Mouse (Mus musculus) limb, embryonic 15.5 days (tissue): ENCODE measurements around the gene Galnt18. TPM values are rescaled to one million over a fixed set of nuclear protein-coding genes. Genes with fewer than 3 reads are reported as not detected.

ENCODE experiments used
- ATAC-seq: fragments of 200-750 bp; cut with Nextera tagmentation; 2 replicates; pipeline ENCODE4 v1.8.0; 2017; ENCODE audit warnings: low read depth, moderate TSS enrichment; ENCODE audit not compliant: insufficient number of reproducible peaks, low FRiP score, low TSS enrichment
- H3K27ac ChIP-seq: fragments of 300-500 bp; sonication (generic); 2 replicates; pipeline ENCODE4 v1.5.1; 2015; ENCODE audit warnings: moderate library complexity, mild to moderate bottlenecking, inconsistent platforms
- H3K27me3 ChIP-seq: fragments of 300-500 bp; sonication (generic); 2 replicates; pipeline ENCODE4 v1.6.1; 2015; ENCODE audit warnings: inconsistent platforms
- H3K36me3 ChIP-seq: fragments of 300-500 bp; sonication (generic); 2 replicates; pipeline ENCODE4 v1.6.1; 2015; ENCODE audit warnings: inconsistent platforms
- H3K4me1 ChIP-seq: fragments of 300-500 bp; sonication (generic); 2 replicates; pipeline ENCODE4 v1.6.1; 2015; ENCODE audit warnings: inconsistent platforms
- H3K4me2 ChIP-seq: fragments of 300-500 bp; sonication (generic); 2 replicates; pipeline ENCODE4 v1.6.1; 2015; ENCODE audit warnings: mild to moderate bottlenecking, inconsistent platforms
- H3K4me3 ChIP-seq: fragments of 300-500 bp; sonication (generic); 2 replicates; pipeline ENCODE4 v1.5.1; 2015; ENCODE audit warnings: mild to moderate bottlenecking, inconsistent platforms
- H3K9ac ChIP-seq: fragments of 300-500 bp; sonication (generic); 2 replicates; pipeline ENCODE4 v1.6.1; 2015; ENCODE audit warnings: inconsistent platforms
- H3K9me3 ChIP-seq: fragments of 300-500 bp; sonication (generic); 2 replicates; pipeline ENCODE4 v1.6.1; 2016; ENCODE audit warnings: inconsistent platforms
- WGBS: fragments of 180-500 bp; shearing (Covaris S2); methylation state at CpG from one replicate; pipeline ENCODE4 v1.1.7; 2015; 5-methylcytosine and 5-hydroxymethylcytosine counted together
- polyA plus RNA-seq: library from polyadenylated mRNA; unstranded; fragments of >200 nt; fragmentation: Nextera tagmentation; extraction: Ambion mirVana; gene quantifications from 2 replicates; pipeline ENCODE4 v1.2.1, GENCODE M21; 2015

The Galnt18 gene
- polyA plus RNA-seq, 1 experiment from 2014 or later, result 26.6 TPM

DNA sequence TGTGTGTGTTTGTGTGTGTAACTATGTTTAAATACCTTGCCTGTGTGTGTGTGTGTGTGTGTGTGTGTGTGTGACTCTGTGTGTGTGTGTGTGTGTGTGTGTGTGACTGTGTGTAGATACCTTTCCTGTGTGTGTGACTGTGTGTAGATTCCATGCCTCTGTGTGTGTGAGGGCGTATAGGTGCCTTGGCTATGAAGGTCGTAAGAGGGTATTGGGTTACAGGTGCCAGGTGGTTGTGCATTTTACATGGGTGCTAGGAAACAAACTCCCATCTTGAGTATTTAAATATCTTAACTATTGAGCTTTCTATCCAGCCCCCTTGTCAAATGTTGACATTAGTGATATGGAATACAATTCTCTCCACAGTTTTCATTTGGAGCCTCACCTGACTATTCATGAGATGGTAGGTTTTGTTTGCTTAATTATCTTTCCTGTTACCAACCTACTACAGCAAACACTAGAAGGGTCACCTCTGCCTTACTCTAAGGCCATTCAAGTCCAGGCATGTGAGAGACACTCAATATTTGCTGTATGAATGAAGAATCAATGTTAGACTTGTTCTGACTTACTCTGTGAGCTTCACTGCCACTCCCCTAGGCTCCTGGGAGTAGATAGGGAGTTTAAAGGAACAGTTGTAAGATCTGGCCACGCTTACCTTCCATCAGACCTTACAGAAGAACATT is 250.7 kb downstream of the Galnt18 start:
- no peak for ATAC-seq
- 77% methylated on average over 3 of the region's 3 CpGs for WGBS
- Histone ChIP-seq H3K27me3 (no peaks in the 10 kb centered on the region), H3K4me3 (no peak overlapping the region), H3K36me3 (no peaks in the 10 kb centered on the region; the same call in 1 of the 2 replicates), H3K4me1 (0 out of 2 replicates have a peak, but pooled peaks cover 10% of the 10 kb centered on the region), H3K9ac (no peak overlapping the region), H3K27ac (no peak overlapping the region), H3K9me3 (no peaks in the 10 kb centered on the region), H3K4me2 (no peak overlapping the region)

GRCm38 (mm10) chr7:111528462-111528861 is 251.3 kb downstream of the Galnt18 start:
- Histone ChIP-seq H3K27ac (no peak overlapping the region), H3K4me3 (no peak overlapping the region), H3K4me1 (0 out of 2 replicates have a peak, but pooled peaks cover 10% of the 10 kb centered on the region), H3K36me3 (no peaks in the 10 kb centered on the region; the same call in 1 of the 2 replicates), H3K9ac (no peak overlapping the region), H3K9me3 (no peaks in the 10 kb centered on the region), H3K27me3 (no peaks in the 10 kb centered on the region), H3K4me2 (no peak overlapping the region)
- no peak for ATAC-seq
- WGBS, result 21% methylated on average over 1 of the region's 1 CpGs

GRCm38 (mm10) chr7:111520881-111521280 is 258.9 kb downstream of the Galnt18 start:
- no peak overlapping the region for H3K4me2 ChIP-seq
- ATAC-seq, result no peak
- 93% methylated on average over 1 of the region's 1 CpGs for WGBS
- peaks cover 4% of the 10 kb centered on the region; the same call in 1 of the 2 replicates for H3K4me1 ChIP-seq
- no peaks in the 10 kb centered on the region for H3K36me3 ChIP-seq
- H3K9ac ChIP-seq, result no peak overlapping the region
- no peak overlapping the region for H3K4me3 ChIP-seq
- no peak overlapping the region for H3K27ac ChIP-seq
- no peaks in the 10 kb centered on the region for H3K27me3 ChIP-seq
- H3K9me3 ChIP-seq, result no peaks in the 10 kb centered on the region

DNA sequence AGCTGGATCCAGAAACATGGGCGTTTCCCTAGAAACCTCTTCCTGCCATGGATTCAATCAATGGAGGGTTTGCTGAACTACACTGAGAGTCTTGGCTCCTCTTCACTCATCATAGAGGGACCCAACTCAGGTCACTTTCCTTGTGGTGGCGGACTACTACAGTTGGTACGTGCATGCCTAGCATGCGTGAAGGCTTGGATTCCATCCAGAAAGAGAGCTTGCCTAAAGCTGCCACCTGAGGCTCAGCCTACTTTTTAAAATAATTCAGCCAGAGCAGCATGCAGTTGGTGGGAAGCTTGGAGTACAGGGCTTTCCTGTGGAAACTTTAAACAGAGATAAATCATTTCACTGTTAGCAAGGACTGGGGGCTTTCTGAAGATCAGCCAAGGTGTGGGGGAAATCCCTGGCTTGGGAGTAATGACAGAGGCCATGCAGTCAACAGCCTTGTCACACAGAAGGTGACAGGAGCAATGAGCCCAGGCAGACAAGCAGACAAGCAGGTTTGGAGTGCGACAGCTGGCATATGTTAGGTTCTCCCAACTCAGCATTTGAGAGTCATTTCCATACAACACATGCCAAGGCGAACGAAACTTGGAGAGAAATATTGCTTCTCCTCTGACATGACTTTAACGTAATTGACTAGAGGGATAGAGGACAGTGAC is 261.1 kb downstream of the Galnt18 start:
- Histone ChIP-seq H3K4me2 (no peak overlapping the region), H3K9me3 (no peaks in the 10 kb centered on the region), H3K27ac (no peak overlapping the region), H3K4me1 (peaks cover 11% of the 10 kb centered on the region), H3K9ac (no peak overlapping the region), H3K4me3 (no peak overlapping the region), H3K27me3 (no peaks in the 10 kb centered on the region), H3K36me3 (no peaks in the 10 kb centered on the region)
- 57% methylated on average over 8 of the region's 8 CpGs for WGBS
- ATAC-seq, result no peak

DNA sequence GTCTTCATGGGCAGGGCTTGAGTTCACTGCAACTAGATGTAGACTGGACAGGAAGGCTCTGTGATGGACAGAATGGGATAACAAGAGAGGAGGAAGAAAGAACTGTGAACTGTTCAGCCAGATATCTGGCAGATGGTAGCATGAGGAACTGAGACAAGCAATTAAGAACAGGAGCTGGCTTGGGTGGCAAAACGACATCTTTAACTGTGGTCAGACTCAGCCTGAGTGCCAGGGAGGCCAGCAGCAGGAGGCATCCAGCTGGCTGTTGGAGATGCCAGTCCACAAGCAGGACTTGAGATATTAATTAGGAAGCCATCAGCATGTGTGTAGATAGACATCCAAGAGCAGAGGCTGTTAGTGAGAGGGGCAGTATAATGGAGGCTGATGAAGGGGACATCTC is 262.9 kb downstream of the Galnt18 start:
- Histone ChIP-seq H3K36me3 (no peaks in the 10 kb centered on the region), H3K4me3 (no peak overlapping the region), H3K9me3 (no peaks in the 10 kb centered on the region), H3K9ac (no peak overlapping the region), H3K4me1 (peaks cover 11% of the 10 kb centered on the region), H3K4me2 (no peak overlapping the region), H3K27ac (no peak overlapping the region), H3K27me3 (no peaks in the 10 kb centered on the region)
- WGBS, result 35% methylated on average over 1 of the region's 1 CpGs
- no peak for ATAC-seq

GRCm38 (mm10) chr7:111515471-111515870 is 264.3 kb downstream of the Galnt18 start:
- Histone ChIP-seq H3K27me3 (no peaks in the 10 kb centered on the region), H3K27ac (no peak overlapping the region), H3K4me3 (no peak overlapping the region), H3K4me2 (no peak overlapping the region), H3K4me1 (peaks cover 11% of the 10 kb centered on the region), H3K36me3 (no peaks in the 10 kb centered on the region), H3K9me3 (no peaks in the 10 kb centered on the region), H3K9ac (no peak overlapping the region)
- WGBS, result 86% methylated on average over 2 of the region's 2 CpGs
- no peak for ATAC-seq

- 53% methylated on average over 2 of the region's 2 CpGs for WGBS
- H3K9ac ChIP-seq, result no peak overlapping the region
- H3K9me3 ChIP-seq, result no peaks in the 10 kb centered on the region
- no peak overlapping the region for H3K27ac ChIP-seq
- no peak for ATAC-seq
- no peak overlapping the region for H3K4me2 ChIP-seq
- no peak overlapping the region for H3K4me3 ChIP-seq
- no peaks in the 10 kb centered on the region for H3K4me1 ChIP-seq
- peaks cover 4% of the 10 kb centered on the region; the same call in 1 of the 2 replicates for H3K36me3 ChIP-seq
- H3K27me3 ChIP-seq, result no peaks in the 10 kb centered on the region
These were observed 270.5 kb downstream of the Galnt18 start for GRCm38 (mm10) chr7:111509167-111509854.

- 73% methylated on average over 2 of the region's 2 CpGs for WGBS
These were observed 279.2 kb downstream of the Galnt18 start for GRCm38 (mm10) chr7:111500616-111501015.

DNA sequence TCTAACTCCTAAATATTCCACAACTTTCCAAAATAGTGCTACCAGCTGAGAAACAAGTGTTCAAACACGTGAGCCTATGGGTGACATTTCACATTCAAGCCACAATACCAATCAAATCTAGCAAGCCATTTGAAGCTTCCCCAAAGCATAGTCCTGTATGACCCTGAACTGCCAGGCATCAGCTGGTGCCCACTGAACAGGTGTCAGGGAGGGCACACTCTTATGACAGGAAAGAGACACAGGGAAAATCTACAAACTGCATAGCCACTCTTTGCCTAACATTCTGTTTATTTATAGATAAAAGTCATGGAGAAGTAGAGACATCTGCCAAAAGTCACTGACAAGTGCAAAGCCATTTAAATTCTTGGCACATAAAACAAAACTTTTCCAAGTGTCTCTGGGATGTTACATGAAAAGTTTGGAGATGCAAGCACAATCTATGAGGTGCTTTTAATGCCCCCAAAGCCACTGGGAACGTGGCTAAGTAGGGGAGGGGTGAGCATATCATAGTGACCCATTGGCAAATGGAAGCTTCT is 280.5 kb downstream of the Galnt18 start:
- 55% methylated on average over 2 of the region's 2 CpGs for WGBS
- ATAC-seq, result no peak

More at GRCm38 (mm10) chr7:111500616-111501015, 279.2 kb downstream of the Galnt18 start:
- no peak overlapping the region for H3K4me2 ChIP-seq
- H3K4me3 ChIP-seq, result no peak overlapping the region
- H3K9me3 ChIP-seq, result no peaks in the 10 kb centered on the region
- no peaks in the 10 kb centered on the region for H3K36me3 ChIP-seq
- H3K4me1 ChIP-seq, result no peaks in the 10 kb centered on the region
- no peaks in the 10 kb centered on the region for H3K27me3 ChIP-seq
- no peak for ATAC-seq
- H3K9ac ChIP-seq, result no peak overlapping the region
- no peak overlapping the region for H3K27ac ChIP-seq

DNA sequence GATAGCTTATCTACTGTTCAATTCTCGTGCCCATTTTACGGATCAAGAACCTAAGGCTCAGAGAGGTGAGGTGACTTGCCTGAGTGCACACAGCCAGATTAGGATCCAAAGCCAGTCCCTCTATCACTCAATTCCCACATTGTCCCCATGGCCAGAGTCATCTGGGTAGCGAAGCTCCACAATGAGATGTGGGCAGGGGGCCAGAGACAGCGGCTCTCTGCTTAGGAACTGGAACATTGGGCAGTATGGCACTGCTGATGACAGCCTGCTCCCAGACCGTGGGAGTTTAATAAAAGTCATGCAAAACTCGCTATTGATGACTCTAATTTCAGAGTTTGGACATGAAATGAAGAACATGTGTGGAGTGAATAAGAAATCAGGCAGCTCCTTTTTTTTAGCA is 282.6 kb downstream of the Galnt18 start:
- H3K27ac ChIP-seq, result no peak overlapping the region
- no peaks in the 10 kb centered on the region for H3K4me1 ChIP-seq
- no peaks in the 10 kb centered on the region for H3K27me3 ChIP-seq
- H3K9ac ChIP-seq, result no peak overlapping the region
- WGBS, result 71% methylated on average over 6 of the region's 6 CpGs
- H3K4me2 ChIP-seq, result no peak overlapping the region
- H3K4me3 ChIP-seq, result no peak overlapping the region
- no peaks in the 10 kb centered on the region for H3K9me3 ChIP-seq
- no peaks in the 10 kb centered on the region for H3K36me3 ChIP-seq
- ATAC-seq, result no peak

More for the DNA sequence above, 280.5 kb downstream of the Galnt18 start:
- Histone ChIP-seq H3K4me2 (no peak overlapping the region), H3K9me3 (no peaks in the 10 kb centered on the region), H3K27ac (no peak overlapping the region), H3K4me1 (no peaks in the 10 kb centered on the region), H3K9ac (no peak overlapping the region), H3K4me3 (no peak overlapping the region), H3K27me3 (no peaks in the 10 kb centered on the region), H3K36me3 (no peaks in the 10 kb centered on the region)

- 62% methylated on average over 5 of the region's 5 CpGs for WGBS
These were observed 287.4 kb downstream of the Galnt18 start for GRCm38 (mm10) chr7:111492242-111492949.

More at GRCm38 (mm10) chr7:111492242-111492949, 287.4 kb downstream of the Galnt18 start:
- no peak overlapping the region for H3K4me3 ChIP-seq
- no peaks in the 10 kb centered on the region for H3K4me1 ChIP-seq
- no peak for ATAC-seq
- H3K27me3 ChIP-seq, result no peaks in the 10 kb centered on the region
- no peak overlapping the region for H3K27ac ChIP-seq
- H3K9me3 ChIP-seq, result no peaks in the 10 kb centered on the region
- no peak overlapping the region for H3K9ac ChIP-seq
- H3K4me2 ChIP-seq, result no peak overlapping the region
- H3K36me3 ChIP-seq, result no peaks in the 10 kb centered on the region
